22 mouse cellular contexts compared by ENCODE assay signal in the genomic region with DNA sequence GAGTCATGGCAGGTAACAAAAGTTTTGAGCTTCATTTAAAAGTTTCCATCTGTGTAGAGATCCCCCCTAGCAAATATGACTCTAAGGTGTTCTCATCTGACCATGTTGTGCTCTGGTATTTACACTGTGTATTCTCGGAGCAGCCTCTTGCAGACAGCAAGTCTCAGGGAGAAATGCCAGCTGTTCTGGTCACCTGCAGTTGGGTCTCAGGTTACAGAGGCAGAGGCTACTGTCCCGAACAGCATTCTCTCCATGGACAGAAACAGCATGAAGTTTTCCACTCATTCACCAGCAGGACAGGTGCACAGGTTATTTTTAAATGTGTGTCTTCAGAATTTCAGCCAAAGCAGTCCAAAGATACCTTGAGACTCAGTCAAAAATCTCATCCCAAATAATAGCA. TPM values are rescaled to one million over a fixed set of nuclear protein-coding genes. Genes with fewer than 3 reads are reported as not detected.
DNase-seq lines count a peak whose midpoint lies in the region; ATAC-seq and TF ChIP-seq lines count a peak whose summit lies in the region.
"Had no signal": no experiment of that assay in that cellular context is flagged by ENCODE, and none has a peak within 500 bp of the region (broad histone marks: within the 10 kb centered on the region; RNA-seq: fewer than 3 reads in every experiment).

No protein-coding gene starts in this region.

- no peak overlapping the region for H3K27ac ChIP-seq in kidney, embryonic 15.5 days
- no peak overlapping the region for H3K27ac ChIP-seq in ES-Bruce4 (ENCODE audit: insufficient read depth, low read length)
- H3K27ac ChIP-seq in embryonic facial prominence, embryonic 14.5 days (replicated peaks; ENCODE audit: low read depth, low read length): no peak overlapping the region
- H3K27ac ChIP-seq: embryonic facial prominence, embryonic 12.5 days; forebrain, embryonic 12.5 days; hindbrain, embryonic 10.5 days; hindbrain, embryonic 14.5 days; intestine, embryonic 15.5 days had no signal

- no peaks in the 10 kb centered on the region for H3K36me3 ChIP-seq in kidney, embryonic 15.5 days
- H3K36me3 ChIP-seq in ES-Bruce4 (ENCODE audit: control insufficient read depth, insufficient read depth, low read length, poor library complexity, severe bottlenecking): no peaks in the 10 kb centered on the region
- H3K36me3 ChIP-seq in embryonic facial prominence, embryonic 14.5 days (ENCODE audit: control insufficient read depth, insufficient read depth, low read length): no peaks in the 10 kb centered on the region
- H3K36me3 ChIP-seq: embryonic facial prominence, embryonic 12.5 days; forebrain, embryonic 12.5 days; heart, embryonic 12.5 days; hindbrain, embryonic 10.5 days; intestine, embryonic 15.5 days had no signal

- TF ChIP-seq EP300 in ES-Bruce4 (IDR thresholded peaks at IDR 0.05; ENCODE audit: insufficient read depth, low read depth, low read length): peak; percentile 59; the same call in 1 of the 2 replicates

- no peak overlapping the region for H3K4me3 ChIP-seq in kidney, embryonic 15.5 days (replicated peaks)
- H3K4me3 ChIP-seq in ES-Bruce4 (ENCODE audit: low read depth, low read length): no peak overlapping the region
- no peak overlapping the region for H3K4me3 ChIP-seq in embryonic facial prominence, embryonic 14.5 days (ENCODE audit: low read depth, low read length)
- H3K4me3 ChIP-seq: embryonic facial prominence, embryonic 12.5 days; forebrain, embryonic 12.5 days; heart, embryonic 12.5 days; hindbrain, embryonic 10.5 days; intestine, embryonic 15.5 days had no signal

- DNase-seq in embryo, embryonic 10.5 days (ENCODE audit: low spot score): peak; percentile 18
- DNase-seq in embryo, embryonic 11 days: no peak
- no peak for DNase-seq in kidney, postnatal 14 days
- DNase-seq in embryonic facial prominence, embryonic 14.5 days (ENCODE audit: low spot score): peak; percentile 50
- no peak for DNase-seq in urinary bladder, adult 18-20 months (ENCODE audit: low spot score in 2 of 2)
- DNase-seq: adrenal gland, adult 2 months; adrenal gland, postnatal 25 days; cerebellum, adult 2 months; cerebellum, postnatal 10 days; gastrocnemius, postnatal 10 days had no signal

- no peaks in the 10 kb centered on the region for H3K9me3 ChIP-seq in kidney, embryonic 15.5 days (replicated peaks)
- H3K9me3 ChIP-seq in ES-Bruce4 (replicated peaks; ENCODE audit: control insufficient read depth, insufficient read depth, low read length, poor library complexity, severe bottlenecking): no peaks in the 10 kb centered on the region
- H3K9me3 ChIP-seq in embryonic facial prominence, embryonic 14.5 days (ENCODE audit: control insufficient read depth, low read length): no peaks in the 10 kb centered on the region
- H3K9me3 ChIP-seq: embryonic facial prominence, embryonic 12.5 days; forebrain, embryonic 12.5 days; heart, embryonic 12.5 days; hindbrain, embryonic 10.5 days; intestine, embryonic 15.5 days had no signal

- no peaks in the 10 kb centered on the region for H3K27me3 ChIP-seq in kidney, embryonic 15.5 days
- H3K27me3 ChIP-seq in ES-Bruce4 (ENCODE audit: control insufficient read depth, insufficient read depth, low read length, poor library complexity, severe bottlenecking): no peaks in the 10 kb centered on the region
- no peaks in the 10 kb centered on the region for H3K27me3 ChIP-seq in embryonic facial prominence, embryonic 14.5 days (replicated peaks; ENCODE audit: control insufficient read depth, insufficient read depth, low read length)
- H3K27me3 ChIP-seq: embryonic facial prominence, embryonic 12.5 days; forebrain, embryonic 12.5 days; heart, embryonic 12.5 days; intestine, embryonic 15.5 days; Patski had no signal

- H3K9ac ChIP-seq in kidney, embryonic 15.5 days: no peak overlapping the region
- no peak overlapping the region for H3K9ac ChIP-seq in ES-Bruce4 (ENCODE audit: low read depth, poor library complexity, severe bottlenecking)
- H3K9ac ChIP-seq in embryonic facial prominence, embryonic 14.5 days (ENCODE audit: low read depth, low read length): no peak overlapping the region
- H3K9ac ChIP-seq: embryonic facial prominence, embryonic 12.5 days; forebrain, embryonic 12.5 days; heart, embryonic 12.5 days; hindbrain, embryonic 14.5 days; intestine, embryonic 15.5 days had no signal

- no peak overlapping the region for H3K4me2 ChIP-seq in kidney, embryonic 15.5 days
- no peak overlapping the region for H3K4me2 ChIP-seq in embryonic facial prominence, embryonic 14.5 days (ENCODE audit: low read depth, low read length)
- H3K4me2 ChIP-seq: embryonic facial prominence, embryonic 12.5 days; forebrain, embryonic 12.5 days; heart, embryonic 12.5 days; hindbrain, embryonic 14.5 days; intestine, embryonic 15.5 days had no signal

- 0 out of 2 replicates have a peak, but pooled peaks cover 5% of the 10 kb centered on the region for H3K4me1 ChIP-seq in kidney, embryonic 15.5 days
- peaks cover 2% of the 10 kb centered on the region for H3K4me1 ChIP-seq in ES-Bruce4 (ENCODE audit: control insufficient read depth, insufficient read depth, low read length)
- no peaks in the 10 kb centered on the region for H3K4me1 ChIP-seq in embryonic facial prominence, embryonic 14.5 days (ENCODE audit: control insufficient read depth, insufficient read depth, low read length)
- H3K4me1 ChIP-seq: embryonic facial prominence, embryonic 12.5 days had no signal

- TF ChIP-seq POLR2A in ES-Bruce4 (IDR thresholded peaks at IDR 0.05; ENCODE audit: insufficient read depth, low read length): no peak

- peak; percentile 66; the same call in 1 of the 2 replicates for ATAC-seq in kidney, embryonic 15.5 days (replicated peaks; ENCODE audit: low FRiP score)
- 0 out of 2 replicates have a peak, but pooled peaks have one; percentile 44 for ATAC-seq in embryonic facial prominence, embryonic 14.5 days (ENCODE audit: low read depth)
- ATAC-seq in megakaryocyte-erythroid progenitor cell, adult 5-6 weeks (replicated peaks; ENCODE audit: low FRiP score, low TSS enrichment, poor library complexity, severe bottlenecking): no peak
- ATAC-seq: forebrain, embryonic 16.5 days; intestine, embryonic 15.5 days; Patski had no signal

- no peak for TF ChIP-seq CTCF in ES-Bruce4 (IDR thresholded peaks at IDR 0.05; ENCODE audit: low read depth, low read length)

- 13% methylated on average over 2 of the region's 2 CpGs for WGBS in kidney, embryonic 15.5 days
- WGBS in embryonic facial prominence, embryonic 14.5 days: 9% methylated on average over 2 of the region's 2 CpGs

RNA-seq across cellular contexts. Expression of gene Gprc5b, which starts 50.1 kb away (rescaled TPM):
- 4.7 and 7.5 TPM in 2 replicates for polyA plus RNA-seq in kidney, embryonic 15.5 days (2015; fragmentation: Nextera tagmentation; extraction: Ambion mirVana)
- polyA plus RNA-seq in ES-Bruce4 (2011; ENCODE audit: insufficient read depth, insufficient read length, low read depth, missing spikeins): 14.6 and 15.7 TPM in 2 replicates
- polyA plus RNA-seq in embryonic facial prominence, embryonic 14.5 days (2014; fragmentation: Nextera tagmentation; extraction: Ambion mirVana): 17.0 and 17.7 TPM in 2 replicates
- 0.99 and 1.2 TPM in 2 replicates for total RNA-seq in megakaryocyte-erythroid progenitor cell, adult 5-6 weeks (2014; fragmentation: Nextera tagmentation)
- 0.23 and 4.2 TPM in 2 replicates for total RNA-seq in megakaryocyte-erythroid progenitor cell, adult 5-6 weeks (2017)
- total RNA-seq: granulocyte monocyte progenitor cell, adult 5-6 weeks had no signal

Comparison
In these comparisons a context has a peak if more than half of its experiments do, and no peak if none do; other contexts are left out.
1. DNase-seq: peak in embryo, embryonic 10.5 days (single experiment) and embryonic facial prominence, embryonic 14.5 days (single experiment); none in embryo, embryonic 11 days (single experiment), kidney, postnatal 14 days (single experiment) and urinary bladder, adult 18-20 months (0 of 2).